Mouse (Mus musculus) myocyte (in vitro differentiated cells): Measurements from ENCODE around the gene D630045J12Rik.

Experiments
- CEBPB ChIP-seq: IDR thresholded peaks from 2 replicates; pipeline ENCODE4 v1.6.1; 2011; ENCODE audit warnings: mild to moderate bottlenecking, moderate library complexity; ENCODE audit not compliant: poor library complexity, insufficient read depth, severe bottlenecking
- E2F4 ChIP-seq: IDR thresholded peaks from one replicate; pipeline ENCODE4 v1.6.1; 2011; ENCODE audit warnings: mild to moderate bottlenecking, control low read depth, moderate library complexity; ENCODE audit not compliant: insufficient read depth
- MAX ChIP-seq: IDR thresholded peaks from one replicate; pipeline ENCODE4 v1.6.1; 2011; ENCODE audit warnings: low read depth, mild to moderate bottlenecking, control low read depth
- MYOD1 ChIP-seq, 3 experiments: IDR thresholded peaks; one replicate each; pipeline ENCODE4 v1.6.1; 2011; ENCODE audit warnings: control low read depth in 2 of 3, low read depth in 2 of 3, mild to moderate bottlenecking in 2 of 3, moderate library complexity in 1 of 3; ENCODE audit not compliant: insufficient read length in 2 of 3, control insufficient read depth in 1 of 3
- MYOG ChIP-seq, 3 experiments: IDR thresholded peaks; one replicate each; pipeline ENCODE4 v1.6.1; 2011; ENCODE audit warnings: control low read depth in 2 of 3, low read depth in 2 of 3, mild to moderate bottlenecking in 2 of 3; ENCODE audit not compliant: insufficient read length in 2 of 3, control insufficient read depth in 1 of 3, insufficient read depth in 1 of 3
- POLR2A ChIP-seq: IDR thresholded peaks from one replicate; pipeline ENCODE4 v1.6.1; 2011; ENCODE audit warnings: low read depth, mild to moderate bottlenecking, control low read depth, moderate library complexity; ENCODE audit not compliant: insufficient read length
- POLR2AphosphoS2 ChIP-seq: IDR thresholded peaks from one replicate; pipeline ENCODE4 v1.6.1; 2011; ENCODE audit warnings: low read depth, control low read depth; ENCODE audit not compliant: insufficient read length
- SRF ChIP-seq: IDR thresholded peaks from one replicate; pipeline ENCODE4 v1.6.1; 2011; ENCODE audit warnings: low read depth; ENCODE audit not compliant: control insufficient read depth, insufficient read length
- TCF12 ChIP-seq: IDR thresholded peaks from one replicate; pipeline ENCODE4 v1.6.1; 2011; ENCODE audit warnings: mild to moderate bottlenecking, control low read depth; ENCODE audit not compliant: poor library complexity, insufficient read depth, severe bottlenecking
- TCF3 ChIP-seq: IDR thresholded peaks from one replicate; pipeline ENCODE4 v1.6.1; 2011; ENCODE audit warnings: low read depth, control low read depth; ENCODE audit not compliant: insufficient read length
- USF1 ChIP-seq: IDR thresholded peaks from one replicate; pipeline ENCODE4 v1.6.1; 2011; ENCODE audit warnings: low read depth, mild to moderate bottlenecking, control low read depth, moderate library complexity

DNA sequence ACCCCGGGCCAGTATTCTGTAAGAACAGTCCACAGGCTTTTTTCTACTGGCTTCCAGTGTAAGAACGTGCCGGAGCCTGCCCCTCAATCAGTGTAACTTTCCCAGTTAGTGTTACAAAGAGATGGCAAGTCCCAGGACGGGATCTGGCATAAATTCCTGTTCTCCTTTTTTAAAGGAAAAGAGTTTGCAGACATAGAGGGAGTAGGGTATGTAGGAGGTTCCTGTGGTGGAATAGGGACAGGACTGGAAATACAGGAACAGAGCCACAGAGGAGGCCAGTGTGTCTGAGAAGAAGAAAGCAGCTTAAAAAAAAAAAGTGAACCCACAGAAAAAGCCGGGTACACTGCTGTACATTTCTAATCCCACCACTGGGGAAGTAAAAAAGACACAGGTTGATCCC is 52.3 kb downstream of the D630045J12Rik start:
- TF ChIP-seq MAX (no peak), POLR2A (no peak), CEBPB (no peak), POLR2AphosphoS2 (no peak), E2F4 (no peak), MYOG (IDR thresholded peaks at IDR 0.05; ENCODE audit: control insufficient read depth in 1 of 3, insufficient read depth in 1 of 3, insufficient read length in 2 of 3, low read depth in 2 of 3) (no peak), USF1 (no peak), TCF3 (no peak), TCF12 (no peak), SRF (no peak), MYOD1 (IDR thresholded peaks at IDR 0.05; ENCODE audit: control insufficient read depth in 1 of 3, insufficient read length in 2 of 3, low read depth in 2 of 3) (no peak)
